Mouse (Mus musculus): Measurements from ENCODE around the gene Mrpl36. TPM values are rescaled to one million over a fixed set of nuclear protein-coding genes. Genes with fewer than 3 reads are reported as not detected.

Mrpl36 gene
- polyA plus RNA-seq, 1 experiment from 2014 or later = 114 TPM

- Histone ChIP-seq H3K27ac (no peak overlapping the region), H3K27me3 (peaks cover 4% of the 10 kb centered on the region; the same call in 1 of the 2 replicates), H3K4me2 (no peak overlapping the region), H3K9ac (no peak overlapping the region), H3K4me3 (no peak overlapping the region), H3K4me1 (no peaks in the 10 kb centered on the region), H3K9me3 (no peaks in the 10 kb centered on the region), H3K36me3 (no peaks in the 10 kb centered on the region)
- 0 out of 2 replicates have a peak, but pooled peaks have one; percentile 23 for ATAC-seq (ENCODE audit: insufficient number of reproducible peaks, low FRiP score, low TSS enrichment, low read depth)
- WGBS = 23% methylated on average over 8 of the region's 8 CpGs
These were observed 18.0 kb upstream of the Mrpl36 start for GRCm38 (mm10) chr13:73310183-73310929.

GRCm38 (mm10) chr13:73320048-73320447, 8.3 kb upstream of the Mrpl36 start:
- 91% methylated on average over 4 of the region's 4 CpGs for WGBS
- ATAC-seq (ENCODE audit: insufficient number of reproducible peaks, low FRiP score, low TSS enrichment, low read depth) = no peak

GRCm38 (mm10) chr13:73322626-73323025, 5.7 kb upstream of the Mrpl36 start:
- Histone ChIP-seq H3K9ac (no peak overlapping the region), H3K4me1 (peaks cover 11% of the 10 kb centered on the region), H3K36me3 (peaks cover 79% of the 10 kb centered on the region), H3K4me2 (no peak overlapping the region), H3K4me3 (no peak overlapping the region), H3K27me3 (no peaks in the 10 kb centered on the region), H3K9me3 (no peaks in the 10 kb centered on the region), H3K27ac (no peak overlapping the region)
- no peak for ATAC-seq (ENCODE audit: insufficient number of reproducible peaks, low FRiP score, low TSS enrichment, low read depth)
- WGBS = 89% methylated on average over 10 of the region's 10 CpGs

More at GRCm38 (mm10) chr13:73320048-73320447, 8.3 kb upstream of the Mrpl36 start:
- Histone ChIP-seq H3K4me2 (no peak overlapping the region), H3K27ac (no peak overlapping the region), H3K27me3 (no peaks in the 10 kb centered on the region), H3K4me3 (no peak overlapping the region), H3K4me1 (0 out of 2 replicates have a peak, but pooled peaks cover 2% of the 10 kb centered on the region), H3K9ac (no peak overlapping the region), H3K9me3 (no peaks in the 10 kb centered on the region), H3K36me3 (peaks cover 82% of the 10 kb centered on the region)

- H3K27me3 ChIP-seq = no peaks in the 10 kb centered on the region
- 95% methylated on average over 4 of the region's 4 CpGs for WGBS
- H3K36me3 ChIP-seq = peaks cover 72% of the 10 kb centered on the region
- H3K9ac ChIP-seq = no peak overlapping the region
- no peak for ATAC-seq (ENCODE audit: insufficient number of reproducible peaks, low FRiP score, low TSS enrichment, low read depth)
- peaks cover 13% of the 10 kb centered on the region for H3K4me1 ChIP-seq
- no peak overlapping the region for H3K4me2 ChIP-seq
- H3K9me3 ChIP-seq = no peaks in the 10 kb centered on the region
- no peak overlapping the region for H3K4me3 ChIP-seq
- H3K27ac ChIP-seq = no peak overlapping the region
These were observed 4.9 kb upstream of the Mrpl36 start for GRCm38 (mm10) chr13:73323406-73323805.

- Histone ChIP-seq H3K4me3 (peak overlapping the region; percentile 87), H3K9ac (peak overlapping the region; percentile 91), H3K4me1 (peaks cover 27% of the 10 kb centered on the region), H3K9me3 (no peaks in the 10 kb centered on the region), H3K4me2 (peak overlapping the region; percentile 92), H3K36me3 (0 out of 2 replicates have a peak, but pooled peaks cover 3% of the 10 kb centered on the region), H3K27ac (peak overlapping the region; percentile 75), H3K27me3 (no peaks in the 10 kb centered on the region)
- ATAC-seq (ENCODE audit: insufficient number of reproducible peaks, low FRiP score, low TSS enrichment, low read depth) = peak; percentile 82; the same call in 1 of the 2 replicates
- under 1% methylated on average over 42 of the region's 42 CpGs for WGBS
These were observed 2.7 kb downstream of the Mrpl36 start for GRCm38 (mm10) chr13:73330844-73331501.

- H3K4me1 ChIP-seq = peaks cover 27% of the 10 kb centered on the region
- H3K27me3 ChIP-seq = no peaks in the 10 kb centered on the region
- WGBS = 64% methylated on average over 3 of the region's 3 CpGs
- ATAC-seq (ENCODE audit: insufficient number of reproducible peaks, low FRiP score, low TSS enrichment, low read depth) = no peak
- peak overlapping the region; percentile 92 for H3K4me2 ChIP-seq
- peak overlapping the region; percentile 87 for H3K4me3 ChIP-seq
- H3K27ac ChIP-seq = no peak overlapping the region
- H3K9me3 ChIP-seq = no peaks in the 10 kb centered on the region
- H3K36me3 ChIP-seq = no peaks in the 10 kb centered on the region
- H3K9ac ChIP-seq = no peak overlapping the region
These were observed 3.4 kb downstream of the Mrpl36 start for GRCm38 (mm10) chr13:73331736-73332135.

- H3K4me1 ChIP-seq = peaks cover 2% of the 10 kb centered on the region
- H3K4me2 ChIP-seq = no peak overlapping the region
- no peak overlapping the region for H3K4me3 ChIP-seq
- no peaks in the 10 kb centered on the region for H3K9me3 ChIP-seq
- H3K9ac ChIP-seq = no peak overlapping the region
- ATAC-seq (ENCODE audit: insufficient number of reproducible peaks, low FRiP score, low TSS enrichment, low read depth) = no peak
- H3K36me3 ChIP-seq = no peaks in the 10 kb centered on the region
- H3K27me3 ChIP-seq = no peaks in the 10 kb centered on the region
- WGBS = 36% methylated on average over 7 of the region's 7 CpGs
- no peak overlapping the region for H3K27ac ChIP-seq
These were observed 8.4 kb downstream of the Mrpl36 start for GRCm38 (mm10) chr13:73336753-73337152.

GRCm38 (mm10) chr13:73345102-73345890, 17.0 kb downstream of the Mrpl36 start:
- no peak for ATAC-seq (ENCODE audit: insufficient number of reproducible peaks, low FRiP score, low TSS enrichment, low read depth)
- no peak overlapping the region for H3K27ac ChIP-seq
- no peaks in the 10 kb centered on the region for H3K27me3 ChIP-seq
- H3K36me3 ChIP-seq = no peaks in the 10 kb centered on the region
- no peak overlapping the region for H3K4me2 ChIP-seq
- no peaks in the 10 kb centered on the region for H3K4me1 ChIP-seq
- no peak overlapping the region for H3K9ac ChIP-seq
- no peak overlapping the region for H3K4me3 ChIP-seq
- H3K9me3 ChIP-seq = no peaks in the 10 kb centered on the region
- 76% methylated on average over 9 of the region's 9 CpGs for WGBS

- H3K4me1 ChIP-seq = no peaks in the 10 kb centered on the region
- no peak overlapping the region for H3K9ac ChIP-seq
- H3K27me3 ChIP-seq = no peaks in the 10 kb centered on the region
- H3K4me3 ChIP-seq = no peak overlapping the region
- H3K4me2 ChIP-seq = no peak overlapping the region
- H3K36me3 ChIP-seq = no peaks in the 10 kb centered on the region
- 40% methylated on average over 2 of the region's 2 CpGs for WGBS
- no peaks in the 10 kb centered on the region for H3K9me3 ChIP-seq
- no peak for ATAC-seq (ENCODE audit: insufficient number of reproducible peaks, low FRiP score, low TSS enrichment, low read depth)
- H3K27ac ChIP-seq = no peak overlapping the region
These were observed 17.8 kb downstream of the Mrpl36 start for GRCm38 (mm10) chr13:73346131-73346530.

- Histone ChIP-seq H3K9me3 (no peaks in the 10 kb centered on the region), H3K4me1 (no peaks in the 10 kb centered on the region), H3K4me2 (no peak overlapping the region), H3K4me3 (no peak overlapping the region), H3K9ac (no peak overlapping the region), H3K27ac (no peak overlapping the region), H3K27me3 (no peaks in the 10 kb centered on the region), H3K36me3 (no peaks in the 10 kb centered on the region)
- WGBS = 66% methylated on average over 4 of the region's 4 CpGs
- no peak for ATAC-seq (ENCODE audit: insufficient number of reproducible peaks, low FRiP score, low TSS enrichment, low read depth)
These were observed 18.4 kb downstream of the Mrpl36 start for GRCm38 (mm10) chr13:73346743-73347142.

GRCm38 (mm10) chr13:73347171-73347570, 18.9 kb downstream of the Mrpl36 start:
- Histone ChIP-seq H3K4me1 (no peaks in the 10 kb centered on the region), H3K27me3 (no peaks in the 10 kb centered on the region), H3K36me3 (no peaks in the 10 kb centered on the region), H3K4me3 (no peak overlapping the region), H3K9me3 (no peaks in the 10 kb centered on the region), H3K9ac (no peak overlapping the region), H3K4me2 (no peak overlapping the region), H3K27ac (no peak overlapping the region)
- ATAC-seq (ENCODE audit: insufficient number of reproducible peaks, low FRiP score, low TSS enrichment, low read depth) = no peak
- 63% methylated on average over 3 of the region's 3 CpGs for WGBS
